Mouse (Mus musculus) CD8-positive naive resting alpha-beta T cell, adult 2 months (primary cell): Measurements from ENCODE around the gene Cyb561.

ENCODE experiments used
- DNase-seq, 2 experiments: peaks; one replicate each; pipeline ENCODE4 v3.0.0; 2022; ENCODE audit warnings: low read depth in 2 of 2, low spot score in 2 of 2

Gene Cyb561

GRCm38 (mm10) chr11:105953402-105953801, 266 bp upstream of the Cyb561 start:
- no peak for DNase-seq

GRCm38 (mm10) chr11:105952111-105952510, 1.0 kb downstream of the Cyb561 start:
- no peak for DNase-seq

GRCm38 (mm10) chr11:105951601-105952044, 1.5 kb downstream of the Cyb561 start:
- no peak for DNase-seq

- no peak for DNase-seq
Observed at GRCm38 (mm10) chr11:105950519-105950918, 2.6 kb downstream of the Cyb561 start.

- DNase-seq: no peak
Observed at GRCm38 (mm10) chr11:105948255-105948654, 4.9 kb downstream of the Cyb561 start.

- DNase-seq: no peak
Observed at GRCm38 (mm10) chr11:105946694-105947154, 6.4 kb downstream of the Cyb561 start.

- DNase-seq: no peak
Observed at GRCm38 (mm10) chr11:105944770-105945672, 8.1 kb downstream of the Cyb561 start.

GRCm38 (mm10) chr11:105944126-105944621, 9.0 kb downstream of the Cyb561 start:
- DNase-seq: peak in 1 of 2 experiments; percentile 9

- DNase-seq: no peak
Observed at GRCm38 (mm10) chr11:105943133-105944102, 9.7 kb downstream of the Cyb561 start.

GRCm38 (mm10) chr11:105941973-105942372, 11.2 kb downstream of the Cyb561 start:
- no peak for DNase-seq

GRCm38 (mm10) chr11:105938771-105939170, 14.4 kb downstream of the Cyb561 start:
- no peak for DNase-seq

- DNase-seq: no peak
Observed at GRCm38 (mm10) chr11:105936974-105937373, 16.2 kb downstream of the Cyb561 start.

GRCm38 (mm10) chr11:105936200-105936599, 16.9 kb downstream of the Cyb561 start:
- no peak for DNase-seq

GRCm38 (mm10) chr11:105935496-105935895, 17.6 kb downstream of the Cyb561 start:
- DNase-seq: no peak

- DNase-seq: no peak
Observed at GRCm38 (mm10) chr11:105934816-105935215, 18.3 kb downstream of the Cyb561 start.

GRCm38 (mm10) chr11:105934303-105934711, 18.8 kb downstream of the Cyb561 start:
- no peak for DNase-seq

GRCm38 (mm10) chr11:105933746-105934145, 19.4 kb downstream of the Cyb561 start:
- no peak for DNase-seq

- DNase-seq: no peak
Observed at GRCm38 (mm10) chr11:105931380-105931779, 21.8 kb downstream of the Cyb561 start.

GRCm38 (mm10) chr11:105928171-105928570, 25.0 kb downstream of the Cyb561 start:
- no peak for DNase-seq

- DNase-seq: peak; percentile 45 to 64
Observed at GRCm38 (mm10) chr11:105927065-105928030, 25.8 kb downstream of the Cyb561 start.
